Mouse (Mus musculus): ENCODE measurements at regions not wholly inside any gene's neighbourhood (a gene's known extent, or its start where the extent isn't known, plus 50 kb on each side); places are given as distances from the start of the nearest gene placed in this dataset.
A peak's percentile ranks its signal among the peaks of the same experiment; 100 is the strongest.

DNA sequence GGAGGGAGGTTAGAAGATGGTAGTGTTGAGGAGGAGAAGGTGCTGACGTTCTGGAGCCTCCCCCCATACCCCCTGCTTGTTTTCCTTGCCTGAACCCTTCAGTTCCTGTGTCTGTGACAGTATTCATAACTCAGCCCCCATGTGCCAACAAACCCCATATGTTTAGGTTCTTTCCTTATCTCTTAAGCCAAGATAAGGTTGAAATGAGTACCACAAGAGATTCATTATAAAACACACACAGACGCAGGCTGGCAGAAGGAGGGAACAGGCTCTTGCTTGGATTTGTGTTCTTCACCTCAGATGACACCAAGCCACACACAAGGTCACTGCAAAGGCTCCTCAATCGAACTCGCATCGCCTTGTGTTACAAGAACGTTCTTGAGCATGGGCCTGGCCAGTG is 162.9 kb upstream of the Arid2 start:
- Histone ChIP-seq H3K4me2 (replicated peaks) (no peak overlapping the region), H3K4me3 (replicated peaks) (no peak overlapping the region), H3K9ac (no peak overlapping the region), H3K4me1 (no peaks in the 10 kb centered on the region), H3K27me3 (no peaks in the 10 kb centered on the region), H3K9me3 (replicated peaks) (no peaks in the 10 kb centered on the region; the same call in 1 of the 2 replicates), H3K36me3 (no peaks in the 10 kb centered on the region), H3K27ac (replicated peaks) (no peak overlapping the region)
- ATAC-seq (ENCODE audit: insufficient number of reproducible peaks, low FRiP score, low TSS enrichment, low read depth) = no peak
- WGBS = 84% methylated on average over 6 of the region's 6 CpGs

DNA sequence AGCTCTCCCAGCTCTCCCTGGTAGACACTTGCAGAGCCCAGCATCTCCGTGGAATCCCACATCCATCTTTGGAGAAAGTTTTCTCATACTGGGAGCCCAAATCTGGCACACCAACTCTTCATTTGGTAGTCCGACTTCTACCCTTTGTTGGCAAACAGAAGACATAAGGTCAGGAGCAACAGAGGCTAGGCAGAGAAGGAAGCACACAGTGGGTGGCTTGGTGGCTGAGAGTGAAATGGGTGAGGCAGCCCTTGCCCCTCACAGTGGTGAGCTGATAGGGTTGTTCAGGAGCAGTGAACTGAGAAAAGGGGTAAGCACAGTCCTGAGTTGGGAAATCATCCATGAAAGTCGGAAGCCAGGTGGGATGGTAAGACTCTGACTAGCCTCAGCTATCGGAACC is 157.6 kb upstream of the Arid2 start:
- H3K27me3 ChIP-seq = no peaks in the 10 kb centered on the region
- no peak overlapping the region for H3K4me3 ChIP-seq (replicated peaks)
- no peaks in the 10 kb centered on the region for H3K9me3 ChIP-seq (replicated peaks)
- no peak for ATAC-seq (ENCODE audit: insufficient number of reproducible peaks, low FRiP score, low TSS enrichment, low read depth)
- H3K4me1 ChIP-seq = peaks cover 14% of the 10 kb centered on the region; the same call in 1 of the 2 replicates
- no peak overlapping the region for H3K27ac ChIP-seq (replicated peaks)
- no peak overlapping the region for H3K9ac ChIP-seq
- no peak overlapping the region for H3K4me2 ChIP-seq (replicated peaks)
- no peaks in the 10 kb centered on the region for H3K36me3 ChIP-seq
- 93% methylated on average over 4 of the region's 4 CpGs for WGBS

DNA sequence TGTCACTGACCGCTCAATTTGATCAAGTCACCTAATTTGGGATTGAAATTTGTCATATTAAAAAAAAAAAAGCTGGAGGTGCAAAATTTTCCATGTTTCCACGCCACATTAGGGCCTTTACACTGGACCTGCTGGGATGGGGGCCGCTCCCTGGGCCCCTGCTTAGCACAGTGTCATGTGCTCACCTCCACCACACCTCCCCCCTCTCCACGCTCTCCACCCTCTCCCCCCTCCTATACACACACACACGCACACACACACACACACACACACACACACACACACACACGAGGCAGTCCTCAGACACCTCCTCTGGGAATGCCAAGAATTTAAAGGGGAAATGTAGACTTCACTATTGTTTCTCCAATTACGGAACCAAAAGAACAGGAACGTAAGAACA is 156.8 kb upstream of the Arid2 start:
- Histone ChIP-seq H3K27me3 (no peaks in the 10 kb centered on the region), H3K36me3 (no peaks in the 10 kb centered on the region), H3K4me2 (replicated peaks) (no peak overlapping the region), H3K4me3 (replicated peaks) (no peak overlapping the region), H3K27ac (replicated peaks) (no peak overlapping the region), H3K4me1 (peaks cover 21% of the 10 kb centered on the region), H3K9ac (no peak overlapping the region), H3K9me3 (replicated peaks) (no peaks in the 10 kb centered on the region)
- ATAC-seq (ENCODE audit: insufficient number of reproducible peaks, low FRiP score, low TSS enrichment, low read depth) = no peak
- WGBS = 64% methylated on average over 8 of the region's 8 CpGs

DNA sequence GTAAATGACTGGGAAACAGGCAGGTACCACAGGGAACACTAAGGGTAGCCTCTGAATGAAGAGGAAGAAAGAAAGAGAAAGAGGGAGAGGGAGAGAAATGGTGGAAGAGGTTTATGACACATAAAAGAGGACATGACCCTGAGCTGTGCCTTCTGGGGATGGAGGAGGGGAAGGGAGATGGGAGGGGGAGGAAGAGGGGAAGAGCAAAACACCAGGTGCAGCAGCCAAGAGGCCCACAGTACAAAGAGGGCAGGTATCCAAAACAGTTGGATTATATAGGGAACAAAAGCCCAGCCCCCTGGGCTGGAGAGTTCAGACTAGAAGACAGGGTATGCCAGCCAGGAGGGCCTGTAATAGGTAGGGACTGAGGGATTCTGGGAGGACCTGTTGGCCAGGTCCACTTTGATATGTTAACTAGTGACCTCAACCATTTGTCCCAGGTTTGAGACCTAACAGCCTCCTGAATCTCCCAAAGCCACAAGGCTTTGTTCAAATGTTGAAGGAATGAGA is 155.7 kb upstream of the Arid2 start:
- H3K9ac ChIP-seq = no peak overlapping the region

DNA sequence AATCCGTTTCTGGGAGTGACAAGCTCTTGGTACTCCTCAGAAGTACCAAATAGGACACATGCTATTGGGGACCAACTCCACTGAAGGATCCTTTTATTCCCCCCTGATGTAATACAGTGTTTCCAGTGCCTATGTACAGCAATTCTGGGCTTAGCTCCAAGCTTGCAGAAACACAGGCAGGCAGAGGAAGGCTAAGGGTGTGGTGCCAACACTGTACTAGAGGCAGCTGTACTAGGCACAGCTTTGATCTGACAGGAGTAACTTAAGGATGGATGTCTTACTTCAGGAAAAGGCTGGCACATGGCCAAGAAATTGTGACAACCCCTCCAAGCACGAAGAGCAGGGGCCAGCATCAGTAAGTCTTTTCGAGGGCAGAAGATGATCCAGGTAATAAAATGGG is 154.7 kb upstream of the Arid2 start:
- no peak overlapping the region for H3K4me2 ChIP-seq (replicated peaks)
- peaks cover 21% of the 10 kb centered on the region for H3K4me1 ChIP-seq
- no peak overlapping the region for H3K9ac ChIP-seq
- H3K36me3 ChIP-seq = no peaks in the 10 kb centered on the region
- whole genome bisulfite sequencing = 38% methylated on average over 3 of the region's 3 CpGs
- H3K27me3 ChIP-seq = no peaks in the 10 kb centered on the region
- peak; percentile 76; the same call in 1 of the 2 replicates for ATAC-seq (ENCODE audit: insufficient number of reproducible peaks, low FRiP score, low TSS enrichment, low read depth)
- H3K27ac ChIP-seq (replicated peaks) = 0 out of 2 replicates have a peak overlapping the region, but pooled peaks have one; percentile 1
- H3K9me3 ChIP-seq (replicated peaks) = no peaks in the 10 kb centered on the region
- no peak overlapping the region for H3K4me3 ChIP-seq (replicated peaks)

More for the DNA sequence above, 155.7 kb upstream of the Arid2 start:
- no peak for ATAC-seq (ENCODE audit: insufficient number of reproducible peaks, low FRiP score, low TSS enrichment, low read depth)
- Histone ChIP-seq H3K36me3 (no peaks in the 10 kb centered on the region), H3K4me1 (peaks cover 21% of the 10 kb centered on the region), H3K4me2 (replicated peaks) (no peak overlapping the region), H3K27ac (replicated peaks) (no peak overlapping the region), H3K27me3 (no peaks in the 10 kb centered on the region), H3K4me3 (replicated peaks) (no peak overlapping the region), H3K9me3 (replicated peaks) (no peaks in the 10 kb centered on the region)

DNA sequence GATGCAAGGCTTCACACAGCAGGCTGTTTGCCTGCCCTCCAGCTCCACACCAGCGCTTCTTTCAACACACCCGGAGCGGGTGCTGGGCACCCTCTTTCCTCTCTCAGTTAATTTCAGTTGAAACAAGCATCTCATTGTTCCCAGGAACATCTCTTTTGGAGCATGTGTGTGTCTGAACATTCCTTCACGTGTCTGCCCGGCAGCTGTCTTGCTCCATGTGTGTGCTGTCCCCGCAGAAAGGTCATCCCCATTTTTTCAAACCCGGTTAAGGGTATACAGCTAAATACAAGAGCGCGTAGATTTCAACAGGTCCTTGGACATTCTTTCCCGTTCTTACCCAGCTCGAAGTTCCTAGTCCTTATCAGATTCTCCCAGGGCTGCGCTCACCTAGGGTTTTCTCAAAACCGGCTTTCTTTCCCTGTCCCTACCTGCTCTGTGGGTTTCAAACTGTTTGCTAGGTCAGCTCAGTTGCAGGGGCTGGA is 152.0 kb upstream of the Arid2 start:
- H3K9me3 ChIP-seq (replicated peaks) = no peaks in the 10 kb centered on the region
- H3K4me3 ChIP-seq (replicated peaks) = 0 out of 2 replicates have a peak overlapping the region, but pooled peaks have one; percentile 8
- WGBS = 12% methylated on average over 13 of the region's 13 CpGs
- no peak overlapping the region for H3K9ac ChIP-seq
- H3K27me3 ChIP-seq = no peaks in the 10 kb centered on the region
- no peaks in the 10 kb centered on the region for H3K36me3 ChIP-seq
- no peak for ATAC-seq (ENCODE audit: insufficient number of reproducible peaks, low FRiP score, low TSS enrichment, low read depth)
- H3K4me1 ChIP-seq = peaks cover 21% of the 10 kb centered on the region
- peak overlapping the region; percentile 4; the same call in 1 of the 2 replicates for H3K4me2 ChIP-seq (replicated peaks)
- no peak overlapping the region; the same call in 1 of the 2 replicates for H3K27ac ChIP-seq (replicated peaks)

DNA sequence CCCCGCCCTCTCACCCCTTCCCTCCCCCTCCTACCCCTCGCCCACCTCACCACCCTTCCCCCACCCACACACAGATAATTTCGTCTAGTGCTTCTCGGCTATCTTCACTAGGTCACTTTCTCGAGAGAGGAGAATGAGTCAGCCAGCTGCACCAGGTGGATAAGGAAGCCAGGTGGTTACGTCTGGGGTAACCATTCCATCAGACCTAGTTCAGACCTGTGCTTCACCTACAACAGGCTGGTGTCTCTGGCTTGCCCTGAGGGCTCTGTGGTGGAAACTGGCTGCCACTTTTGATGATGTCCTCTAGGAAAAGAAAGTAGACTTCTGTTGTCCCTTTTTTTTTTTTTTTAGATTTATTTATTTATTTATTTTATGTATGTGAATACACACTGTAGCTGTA is 151.5 kb upstream of the Arid2 start:
- no peaks in the 10 kb centered on the region for H3K9me3 ChIP-seq (replicated peaks)
- H3K27me3 ChIP-seq = no peaks in the 10 kb centered on the region
- H3K9ac ChIP-seq = no peak overlapping the region
- no peak for ATAC-seq (ENCODE audit: insufficient number of reproducible peaks, low FRiP score, low TSS enrichment, low read depth)
- H3K4me1 ChIP-seq = peaks cover 21% of the 10 kb centered on the region
- peak overlapping the region; percentile 4; the same call in 1 of the 2 replicates for H3K4me2 ChIP-seq (replicated peaks)
- WGBS = 23% methylated on average over 5 of the region's 6 CpGs
- no peaks in the 10 kb centered on the region for H3K36me3 ChIP-seq
- H3K4me3 ChIP-seq (replicated peaks) = no peak overlapping the region
- H3K27ac ChIP-seq (replicated peaks) = no peak overlapping the region

DNA sequence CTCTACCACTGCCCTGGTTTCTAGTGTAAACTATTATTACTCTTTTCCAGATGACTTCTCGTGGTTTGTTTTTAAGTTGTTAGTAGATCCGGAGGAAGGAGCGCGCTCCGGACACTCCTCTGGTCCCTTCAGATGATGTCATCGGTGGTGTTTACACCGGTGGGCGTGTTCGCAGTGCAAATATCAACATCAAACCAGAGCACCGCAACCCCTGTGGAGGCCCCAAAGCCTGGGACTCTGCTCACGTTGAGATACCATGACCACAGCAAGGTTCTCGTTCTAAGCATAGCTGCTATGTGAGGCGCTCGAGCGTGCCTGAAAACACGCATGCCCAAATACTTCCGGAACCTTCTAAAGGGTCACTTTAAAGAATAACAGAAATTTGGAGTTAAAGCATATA is 149.8 kb upstream of the Arid2 start:
- WGBS = 80% methylated on average over 17 of the region's 17 CpGs
- no peak overlapping the region for H3K4me2 ChIP-seq (replicated peaks)
- H3K4me3 ChIP-seq (replicated peaks) = no peak overlapping the region
- no peaks in the 10 kb centered on the region for H3K36me3 ChIP-seq
- no peaks in the 10 kb centered on the region for H3K27me3 ChIP-seq
- ATAC-seq (ENCODE audit: insufficient number of reproducible peaks, low FRiP score, low TSS enrichment, low read depth) = no peak
- H3K9me3 ChIP-seq (replicated peaks) = no peaks in the 10 kb centered on the region
- H3K27ac ChIP-seq (replicated peaks) = no peak overlapping the region
- peaks cover 11% of the 10 kb centered on the region for H3K4me1 ChIP-seq
- no peak overlapping the region for H3K9ac ChIP-seq

DNA sequence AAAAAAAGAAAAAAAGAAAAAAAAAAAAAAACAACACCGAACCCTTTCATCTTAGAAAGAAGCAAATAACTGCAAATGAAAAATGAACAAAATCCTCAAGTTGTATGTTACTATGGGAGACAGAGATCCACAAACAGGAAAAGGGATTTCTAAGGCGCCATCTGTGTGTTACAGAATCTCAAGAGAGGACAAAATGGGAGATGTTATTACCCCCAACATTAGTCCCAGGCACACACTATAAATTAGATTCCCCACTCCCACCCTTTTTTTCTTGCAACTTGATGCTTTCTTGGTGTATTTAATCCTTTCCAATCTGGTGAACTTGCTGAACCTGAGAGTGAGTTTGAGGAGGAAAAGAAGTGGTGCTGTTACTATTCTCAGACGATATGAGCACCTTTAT is 149.4 kb upstream of the Arid2 start:
- Histone ChIP-seq H3K4me3 (replicated peaks) (no peak overlapping the region), H3K9me3 (replicated peaks) (no peaks in the 10 kb centered on the region), H3K27ac (replicated peaks) (no peak overlapping the region), H3K4me2 (replicated peaks) (no peak overlapping the region), H3K36me3 (no peaks in the 10 kb centered on the region), H3K9ac (no peak overlapping the region), H3K27me3 (no peaks in the 10 kb centered on the region), H3K4me1 (peaks cover 8% of the 10 kb centered on the region)
- ATAC-seq (ENCODE audit: insufficient number of reproducible peaks, low FRiP score, low TSS enrichment, low read depth) = no peak
- 74% methylated on average over 3 of the region's 3 CpGs for WGBS

DNA sequence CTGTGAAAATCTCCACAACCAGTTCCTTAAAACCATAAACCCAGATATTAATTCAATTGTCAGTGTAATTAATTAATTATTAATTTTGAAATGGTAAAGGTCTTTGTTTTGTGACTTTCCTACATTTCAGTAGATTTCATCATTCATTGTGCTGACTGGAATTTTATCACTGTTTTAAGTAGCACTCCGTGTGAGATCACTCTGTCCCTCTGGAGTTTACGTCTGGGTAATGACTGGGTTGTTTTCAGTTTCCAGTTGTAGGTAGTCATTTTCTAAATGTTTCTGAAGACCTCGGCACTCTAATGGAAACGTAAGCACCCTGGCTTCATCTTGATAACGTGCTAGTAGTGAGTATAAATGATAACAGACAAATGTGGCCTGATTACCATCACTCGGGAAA is 133.8 kb upstream of the Arid2 start:
- no peak overlapping the region for H3K27ac ChIP-seq (replicated peaks)
- H3K9ac ChIP-seq = no peak overlapping the region
- no peak for ATAC-seq (ENCODE audit: insufficient number of reproducible peaks, low FRiP score, low TSS enrichment, low read depth)
- no peaks in the 10 kb centered on the region for H3K9me3 ChIP-seq (replicated peaks)
- H3K27me3 ChIP-seq = no peaks in the 10 kb centered on the region
- H3K4me3 ChIP-seq (replicated peaks) = no peak overlapping the region
- no peak overlapping the region for H3K4me2 ChIP-seq (replicated peaks)
- no peaks in the 10 kb centered on the region for H3K36me3 ChIP-seq
- 63% methylated on average over 6 of the region's 6 CpGs for WGBS
- peaks cover 2% of the 10 kb centered on the region; the same call in 1 of the 2 replicates for H3K4me1 ChIP-seq

DNA sequence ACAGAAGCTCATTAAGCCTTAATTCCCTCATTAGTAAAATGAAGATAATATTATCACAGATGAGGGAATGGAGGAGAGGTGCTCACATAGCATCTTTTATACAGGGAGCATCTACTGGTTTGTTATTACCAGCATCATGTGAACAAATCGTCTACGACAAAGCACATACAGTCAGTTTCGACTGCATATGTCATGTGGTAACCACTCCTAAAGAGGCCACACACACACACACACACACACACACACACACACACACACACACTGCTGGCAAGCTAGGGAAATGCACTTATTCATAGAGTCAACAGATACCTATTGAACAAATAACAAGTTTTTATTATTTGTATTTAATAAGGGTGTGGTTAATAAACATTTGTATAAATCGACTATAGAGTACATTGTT is 129.0 kb upstream of the Arid2 start:
- ATAC-seq (ENCODE audit: insufficient number of reproducible peaks, low FRiP score, low TSS enrichment, low read depth) = no peak
- H3K9me3 ChIP-seq (replicated peaks) = no peaks in the 10 kb centered on the region
- H3K4me2 ChIP-seq (replicated peaks) = no peak overlapping the region
- H3K9ac ChIP-seq = no peak overlapping the region
- WGBS = 63% methylated on average over 4 of the region's 4 CpGs
- H3K27me3 ChIP-seq = no peaks in the 10 kb centered on the region
- H3K4me3 ChIP-seq (replicated peaks) = no peak overlapping the region
- H3K36me3 ChIP-seq = no peaks in the 10 kb centered on the region
- peaks cover 2% of the 10 kb centered on the region; the same call in 1 of the 2 replicates for H3K4me1 ChIP-seq
- no peak overlapping the region for H3K27ac ChIP-seq (replicated peaks)

DNA sequence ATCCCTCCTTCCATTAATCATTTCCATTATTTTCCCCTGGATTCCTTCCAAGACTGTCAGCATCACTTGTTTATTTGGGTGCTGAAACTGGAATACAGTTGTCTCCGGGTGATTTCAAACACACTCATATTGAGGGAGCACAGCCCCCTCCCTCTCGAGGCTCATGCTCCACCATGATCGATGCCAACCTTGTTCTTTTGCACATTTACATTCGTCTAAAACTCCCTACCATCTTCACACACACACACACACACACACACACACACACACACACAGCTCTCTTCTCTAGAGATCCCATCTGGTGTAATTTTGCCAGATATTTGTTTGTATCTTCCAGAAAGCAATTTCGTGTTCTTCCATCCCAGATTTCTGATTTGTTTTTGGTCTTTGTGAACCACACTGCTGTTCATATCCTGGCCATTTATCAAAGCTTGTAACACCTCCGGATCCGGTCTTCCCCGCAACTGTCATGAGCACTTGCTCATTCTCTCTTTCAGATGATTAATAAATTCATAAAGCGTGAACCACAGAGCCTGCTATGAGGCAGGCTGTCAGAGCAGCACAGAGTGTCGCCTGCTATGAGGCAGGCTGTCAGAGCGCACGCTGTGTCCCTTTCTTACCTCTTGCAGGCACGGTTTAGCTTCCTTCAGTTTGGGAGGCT is 122.4 kb upstream of the Arid2 start:
- Histone ChIP-seq H3K4me1 (peaks cover 3% of the 10 kb centered on the region), H3K27ac (replicated peaks) (no peak overlapping the region), H3K9me3 (replicated peaks) (no peaks in the 10 kb centered on the region), H3K4me2 (replicated peaks) (no peak overlapping the region), H3K36me3 (no peaks in the 10 kb centered on the region), H3K4me3 (replicated peaks) (no peak overlapping the region), H3K27me3 (no peaks in the 10 kb centered on the region), H3K9ac (no peak overlapping the region)
- no peak for ATAC-seq (ENCODE audit: insufficient number of reproducible peaks, low FRiP score, low TSS enrichment, low read depth)
- 57% methylated on average over 13 of the region's 13 CpGs for WGBS

Measured in embryonic facial prominence, embryonic 15.5 days (tissue).